Mouse (Mus musculus): ENCODE results near the gene Tlr9. TPM values are rescaled to one million over a fixed set of nuclear protein-coding genes. Genes with fewer than 3 reads are reported as not detected.
A peak's percentile ranks its signal among the peaks of the same experiment; 100 is the strongest.

Gene Tlr9
- total RNA-seq, 1 experiment from 2014 or later: 6.6 TPM

DNA sequence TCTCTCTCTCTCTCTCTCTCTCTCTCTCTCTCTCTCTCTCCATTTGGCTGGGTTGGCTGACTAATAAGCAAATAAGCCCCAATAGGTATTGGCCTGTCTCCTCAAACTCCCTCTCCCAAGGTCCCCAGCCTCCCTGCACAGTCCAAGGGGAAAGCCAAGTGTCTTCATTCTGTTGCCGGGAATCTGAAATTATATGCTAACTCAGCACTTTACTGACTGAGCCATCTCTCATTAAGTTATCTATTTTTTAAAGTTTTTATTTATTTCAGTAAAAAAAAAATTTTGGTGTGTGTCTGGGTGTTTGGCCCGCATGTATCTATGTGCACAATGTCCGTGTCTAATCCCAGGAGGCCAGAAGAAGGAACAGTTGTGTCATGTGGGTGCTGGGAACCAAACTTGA, 20.5 kb upstream of the Tlr9 start:
- no peak for ATAC-seq (replicated peaks; ENCODE audit: insufficient number of reproducible peaks, low FRiP score, low TSS enrichment, poor library complexity, severe bottlenecking)

DNA sequence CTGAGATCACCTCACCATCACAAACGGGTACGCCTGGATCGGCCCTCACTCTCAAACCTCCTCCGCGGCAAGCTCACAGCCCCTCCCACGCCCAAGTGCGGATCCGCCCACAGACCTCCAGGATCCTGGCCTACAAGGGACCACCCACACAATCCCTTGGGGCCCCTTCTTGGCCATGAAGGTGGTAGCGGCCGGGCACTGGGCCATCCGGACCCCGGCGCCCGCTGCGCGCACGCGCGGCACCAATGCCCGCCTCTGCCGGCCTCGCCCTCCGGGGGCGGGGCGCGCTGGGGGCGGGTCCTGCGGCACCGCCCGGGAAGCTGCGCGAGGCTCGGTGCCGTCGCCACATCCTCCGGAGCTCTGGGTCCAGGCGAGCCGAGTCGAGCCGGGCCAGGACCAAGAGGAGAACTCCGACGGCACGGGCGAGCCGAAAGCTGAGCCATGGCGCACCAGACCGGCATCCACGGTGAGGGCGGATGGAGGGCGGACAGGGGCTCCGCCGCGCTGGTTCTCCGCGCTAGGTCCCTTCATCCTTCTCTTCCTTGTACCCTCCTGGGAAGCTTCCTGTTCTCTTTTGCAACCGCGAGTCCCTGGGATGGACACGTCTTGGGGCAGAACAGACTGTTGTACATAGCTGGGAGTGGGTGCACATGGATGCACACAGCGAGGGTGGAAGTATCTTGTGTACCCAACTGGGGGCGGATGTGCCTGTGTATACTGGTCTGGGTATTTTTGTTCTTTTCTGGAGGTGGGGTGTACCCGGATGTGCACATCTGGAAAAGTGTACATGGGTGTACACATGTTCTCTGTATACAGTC, 19.4 kb upstream of the Tlr9 start, which contains the start of gene Twf2:
TSS of gene Twf2 (plus strand) at position 290 of the 818 bp plus-strand sequence.
- peak; percentile 46; the same call in 1 of the 2 replicates for ATAC-seq (replicated peaks; ENCODE audit: insufficient number of reproducible peaks, low FRiP score, low TSS enrichment, poor library complexity, severe bottlenecking)

DNA sequence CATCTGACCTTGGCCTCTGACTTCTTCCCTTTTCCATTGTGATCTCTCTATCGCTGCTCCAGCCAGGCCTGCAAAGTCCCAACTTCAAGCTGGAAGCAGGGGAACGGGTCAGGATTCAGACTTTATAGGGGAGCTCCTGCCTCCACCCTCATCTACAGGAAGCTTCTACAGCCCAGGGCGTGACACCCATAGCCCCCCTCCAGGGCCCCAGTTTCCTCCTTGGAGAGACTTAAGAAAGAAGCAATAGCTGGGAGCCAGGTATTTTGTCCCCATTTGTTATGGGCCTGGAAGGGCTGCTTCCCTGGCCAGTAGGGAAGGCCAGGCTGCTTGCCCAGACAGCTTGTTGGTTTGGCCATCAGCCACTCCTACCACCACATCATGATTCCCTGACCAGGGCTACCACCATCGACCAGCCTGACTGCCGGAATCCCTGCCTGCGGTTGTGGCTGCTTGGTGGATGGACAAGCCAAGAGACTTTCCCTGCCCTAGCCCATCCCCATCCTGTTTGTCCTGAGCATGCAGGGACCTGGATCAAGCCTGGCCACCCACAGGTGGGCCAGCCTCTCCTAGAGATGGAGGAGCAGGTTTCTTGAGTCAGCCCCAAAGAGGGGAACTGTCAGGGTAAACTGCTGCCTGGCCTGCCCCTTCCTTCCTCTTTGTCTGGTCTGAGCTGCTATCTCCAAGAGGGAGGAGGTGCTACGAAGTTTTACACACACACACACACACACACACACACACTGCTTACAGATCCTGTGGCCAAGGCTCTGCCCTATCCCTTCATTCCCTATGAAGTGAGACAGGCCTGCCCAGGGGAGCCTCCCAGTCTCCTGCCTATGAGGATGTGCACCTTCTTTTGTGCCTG, 18.2 kb upstream of the Tlr9 start:
- 0 out of 2 replicates have a peak, but pooled peaks have one; percentile 25 for ATAC-seq (replicated peaks; ENCODE audit: insufficient number of reproducible peaks, low FRiP score, low TSS enrichment, poor library complexity, severe bottlenecking)

DNA sequence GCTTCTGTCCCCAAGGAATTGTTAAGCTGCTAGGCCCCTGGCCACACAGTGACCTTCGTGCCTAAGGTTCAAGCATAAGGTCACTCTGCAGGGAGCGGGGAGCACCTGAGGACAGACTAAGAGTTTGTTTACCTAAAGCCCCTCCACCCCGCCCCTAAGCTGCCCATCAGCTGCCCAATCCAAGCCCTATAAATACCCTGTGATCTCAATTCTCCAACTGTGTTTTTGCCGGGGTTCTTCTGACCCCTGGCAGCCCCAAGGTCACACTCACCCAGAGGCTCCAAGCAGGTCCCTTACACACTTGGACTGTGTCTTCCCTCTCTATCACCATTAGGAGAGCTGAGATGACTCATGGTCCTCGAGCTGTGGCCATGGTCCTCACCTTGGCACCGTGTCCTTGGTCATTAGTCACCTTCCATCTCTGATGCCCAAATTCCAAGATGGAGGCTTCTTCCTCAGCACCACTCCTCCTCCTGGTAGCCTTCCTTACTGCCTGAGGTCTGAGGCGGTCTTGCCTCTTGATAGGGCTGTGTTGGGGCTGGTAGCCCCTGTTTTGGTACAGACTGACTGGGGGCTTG, 16.6 kb upstream of the Tlr9 start:
- ATAC-seq (replicated peaks; ENCODE audit: insufficient number of reproducible peaks, low FRiP score, low TSS enrichment, poor library complexity, severe bottlenecking): no peak

DNA sequence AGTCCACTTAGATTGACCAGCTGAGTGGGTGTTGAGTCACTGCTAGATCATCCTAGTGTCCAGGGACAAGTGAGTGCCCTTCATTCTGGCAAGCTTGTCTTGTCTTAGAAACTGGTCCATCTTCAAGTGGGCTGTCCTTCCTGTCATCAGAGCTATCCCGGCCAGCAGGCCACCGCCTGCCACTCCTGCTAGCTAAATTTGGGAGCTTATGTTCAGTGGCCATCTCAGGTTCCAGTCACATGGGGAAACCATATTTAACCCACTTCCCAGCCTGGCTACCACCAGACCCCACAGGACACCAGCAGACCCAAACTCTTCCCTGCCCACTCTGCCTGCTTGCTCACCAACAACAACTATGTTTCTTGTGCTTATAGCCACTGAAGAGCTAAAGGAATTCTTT, 15.9 kb upstream of the Tlr9 start:
- no peak for ATAC-seq (replicated peaks; ENCODE audit: insufficient number of reproducible peaks, low FRiP score, low TSS enrichment, poor library complexity, severe bottlenecking)

DNA sequence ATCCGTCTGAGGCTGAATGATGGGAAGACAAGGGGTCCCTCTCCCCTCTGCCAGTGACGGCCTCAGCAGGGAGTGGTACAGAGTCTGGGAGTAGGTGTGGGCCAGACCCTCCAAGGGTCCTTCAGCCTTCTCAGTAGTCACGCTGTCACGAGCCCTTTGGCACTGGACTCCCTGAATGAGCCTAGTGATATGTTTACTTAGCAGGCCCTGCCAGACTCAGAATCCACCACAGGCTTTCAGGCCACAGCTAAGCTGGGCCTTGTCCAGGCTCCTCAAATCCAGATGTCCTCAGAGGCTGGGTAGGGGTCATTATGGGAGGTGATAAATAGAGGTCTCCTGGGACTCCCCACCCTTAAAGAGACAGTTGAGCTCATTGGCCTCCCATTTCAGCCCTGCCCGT, 14.2 kb upstream of the Tlr9 start:
- no peak for ATAC-seq (replicated peaks; ENCODE audit: insufficient number of reproducible peaks, low FRiP score, low TSS enrichment, poor library complexity, severe bottlenecking)

DNA sequence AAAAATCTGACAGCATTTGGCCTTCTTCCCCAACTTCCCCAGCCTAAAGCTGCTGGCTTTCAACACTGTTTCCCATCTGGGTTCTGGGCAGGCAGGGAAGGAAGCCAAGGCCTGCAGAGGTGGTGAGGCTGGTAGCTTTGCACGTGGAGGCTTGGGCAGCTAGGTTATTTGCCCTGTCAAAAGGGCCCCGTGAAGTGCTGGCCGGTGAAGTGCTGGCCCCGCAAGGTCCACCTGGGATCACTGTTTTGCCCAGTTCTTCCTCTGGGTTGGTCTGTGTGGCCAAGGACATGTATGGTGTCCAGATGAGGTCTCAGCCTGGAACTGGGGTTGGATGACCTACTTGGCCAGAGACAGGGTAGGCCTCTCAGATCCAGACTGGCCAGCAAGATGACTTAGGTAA, 12.4 kb upstream of the Tlr9 start:
- ATAC-seq (replicated peaks; ENCODE audit: insufficient number of reproducible peaks, low FRiP score, low TSS enrichment, poor library complexity, severe bottlenecking): no peak

DNA sequence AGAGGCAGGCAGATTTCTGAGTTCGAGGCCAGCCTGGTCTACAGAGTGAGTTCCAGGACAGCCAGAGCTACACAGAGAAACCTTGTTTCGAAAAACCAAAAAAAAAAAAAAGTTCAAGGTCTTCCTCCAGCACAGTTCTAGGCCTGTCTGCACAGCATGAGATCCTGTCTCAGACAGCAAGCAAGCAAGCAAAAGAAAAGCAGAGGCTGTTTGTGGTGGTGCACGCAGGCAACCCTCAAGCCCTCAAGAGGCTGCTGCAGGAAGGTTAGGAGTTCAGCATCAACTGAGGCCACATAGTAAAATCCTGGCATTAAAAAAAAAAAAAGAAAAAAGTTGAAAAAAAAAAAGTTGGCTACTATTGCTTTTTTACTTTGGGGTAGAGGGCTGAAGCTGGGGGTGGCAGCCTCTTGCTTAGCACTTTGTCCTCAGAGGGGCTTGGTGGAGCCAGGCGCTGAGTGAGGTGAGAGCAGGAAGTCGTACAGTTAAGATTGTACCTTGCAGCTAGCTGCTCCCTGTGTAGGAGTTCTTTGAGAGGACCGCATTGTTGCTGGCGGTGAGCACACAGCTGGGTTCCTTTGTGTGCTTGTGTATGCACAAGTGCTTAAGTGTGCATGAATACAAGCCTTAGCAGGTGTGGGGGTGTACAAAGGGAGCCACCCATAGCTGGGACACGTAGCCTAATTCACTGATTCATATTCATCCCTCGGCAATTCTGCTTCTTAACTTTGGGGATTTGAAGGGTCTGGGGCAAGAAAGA, 11.4 kb upstream of the Tlr9 start:
- no peak for ATAC-seq (replicated peaks; ENCODE audit: insufficient number of reproducible peaks, low FRiP score, low TSS enrichment, poor library complexity, severe bottlenecking)

DNA sequence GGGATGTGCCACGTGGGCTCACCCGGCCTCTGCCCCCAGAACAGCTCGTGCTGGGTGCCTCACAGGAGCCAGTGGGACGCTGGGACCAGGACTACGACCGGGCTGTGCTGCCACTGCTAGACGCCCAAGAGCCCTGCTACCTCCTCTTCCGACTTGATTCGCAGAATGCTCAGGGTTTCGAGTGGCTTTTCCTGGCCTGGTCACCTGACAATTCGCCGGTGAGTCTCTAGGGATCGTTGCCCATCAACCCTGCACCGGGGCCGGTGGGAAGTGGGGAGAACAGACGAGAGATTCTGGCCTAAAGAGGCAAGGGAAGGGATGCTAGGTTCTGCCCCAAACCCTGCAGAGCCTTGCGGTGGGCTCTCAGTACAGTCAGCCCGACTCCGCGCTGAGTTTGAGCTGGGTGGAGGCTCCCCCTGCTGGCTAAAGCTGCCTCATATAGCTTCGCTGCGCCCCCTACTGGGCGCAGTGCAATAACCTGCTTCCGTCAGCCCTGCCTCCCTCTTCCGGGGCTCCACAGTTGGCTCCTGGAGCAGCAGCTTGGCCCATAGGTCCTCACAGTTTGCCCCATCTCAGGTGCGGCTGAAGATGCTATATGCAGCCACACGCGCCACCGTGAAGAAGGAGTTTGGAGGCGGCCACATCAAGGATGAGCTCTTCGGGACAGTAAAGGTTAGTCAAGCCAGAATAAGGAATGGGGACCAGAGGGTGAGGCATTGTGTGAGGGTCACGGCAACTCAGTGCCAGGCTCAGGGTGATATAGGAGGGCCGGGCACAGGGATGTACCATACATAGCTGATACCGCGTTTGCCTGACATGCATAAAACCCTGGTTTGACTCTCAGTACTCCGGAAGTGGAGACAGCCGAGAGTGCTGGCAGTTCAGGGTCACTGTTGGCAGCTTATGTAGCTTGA, 10.5 kb upstream of the Tlr9 start:
- ATAC-seq (replicated peaks; ENCODE audit: insufficient number of reproducible peaks, low FRiP score, low TSS enrichment, poor library complexity, severe bottlenecking): peak; percentile 87

DNA sequence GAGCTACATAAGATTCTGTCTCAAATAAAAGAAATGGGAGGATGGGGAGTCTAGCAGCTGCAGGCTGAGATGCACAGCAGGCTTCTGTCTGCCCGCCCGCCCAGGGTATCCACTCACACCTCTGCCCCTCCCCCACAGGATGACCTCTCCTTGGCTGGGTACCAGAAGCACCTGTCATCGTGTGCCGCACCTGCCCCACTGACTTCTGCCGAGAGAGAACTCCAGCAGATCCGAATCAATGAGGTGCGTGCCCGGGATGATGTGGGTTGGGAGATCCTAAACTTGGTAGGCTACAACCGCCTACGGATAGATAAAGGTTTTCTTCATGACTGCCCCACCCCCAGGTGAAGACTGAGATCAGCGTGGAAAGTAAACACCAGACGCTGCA, 9.8 kb upstream of the Tlr9 start:
- no peak for ATAC-seq (replicated peaks; ENCODE audit: insufficient number of reproducible peaks, low FRiP score, low TSS enrichment, poor library complexity, severe bottlenecking)

DNA sequence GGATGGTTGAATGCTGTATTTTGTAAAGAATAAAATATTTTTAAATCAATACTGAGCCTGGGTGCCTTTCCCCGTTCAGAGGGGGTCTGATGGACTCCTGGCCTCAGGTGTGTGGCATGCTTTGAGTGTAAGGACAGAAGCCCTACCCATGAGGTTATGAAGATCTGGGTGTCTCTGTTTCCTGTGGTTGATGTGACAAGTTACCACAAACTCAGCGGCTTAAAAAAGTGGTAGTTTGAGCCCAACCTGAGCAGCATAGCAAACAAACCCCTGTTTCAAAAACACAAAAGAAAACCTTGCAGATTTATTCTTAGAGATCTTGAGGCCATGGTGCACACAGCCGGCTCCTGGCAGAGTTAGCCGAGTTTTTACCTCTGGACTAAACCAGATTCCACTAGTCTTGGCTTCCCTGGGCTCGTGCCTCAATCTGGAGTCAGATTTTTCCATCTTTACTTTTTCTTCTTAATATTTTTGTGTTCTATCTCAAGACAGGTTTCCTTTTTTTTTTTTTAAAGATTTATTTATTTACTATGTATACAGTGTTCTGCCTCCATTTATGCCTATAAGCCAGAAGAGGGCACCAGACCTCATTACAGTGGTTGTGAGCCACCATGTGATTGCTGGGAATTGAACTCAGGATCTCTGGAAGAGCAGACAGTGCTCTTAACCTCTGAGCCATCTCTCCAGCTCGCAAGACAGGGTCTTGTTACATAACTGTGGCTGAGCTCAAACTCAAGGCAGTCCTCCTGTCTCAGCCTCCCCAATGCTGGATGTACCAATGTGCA, 6.9 kb upstream of the Tlr9 start:
- no peak for ATAC-seq (replicated peaks; ENCODE audit: insufficient number of reproducible peaks, low FRiP score, low TSS enrichment, poor library complexity, severe bottlenecking)

DNA sequence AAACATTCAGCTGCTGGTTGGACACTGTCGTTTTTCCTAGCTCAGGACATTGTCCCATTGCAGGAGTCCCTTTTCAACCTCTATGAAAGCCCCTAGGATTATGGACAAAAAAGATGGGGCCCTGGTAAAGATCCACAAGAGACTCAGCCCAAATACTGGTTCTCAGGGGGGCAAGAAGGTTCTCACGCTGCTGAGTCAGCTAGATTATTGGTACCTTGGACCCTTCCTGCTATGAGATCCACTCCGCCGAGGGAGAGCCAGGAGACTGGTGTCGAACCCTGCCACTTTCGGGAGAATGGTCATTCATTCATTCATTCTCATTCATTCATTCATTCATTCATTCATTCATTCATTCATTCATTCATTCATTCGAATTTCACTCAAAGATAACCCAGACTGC, 5.4 kb upstream of the Tlr9 start:
- no peak for ATAC-seq (replicated peaks; ENCODE audit: insufficient number of reproducible peaks, low FRiP score, low TSS enrichment, poor library complexity, severe bottlenecking)

DNA sequence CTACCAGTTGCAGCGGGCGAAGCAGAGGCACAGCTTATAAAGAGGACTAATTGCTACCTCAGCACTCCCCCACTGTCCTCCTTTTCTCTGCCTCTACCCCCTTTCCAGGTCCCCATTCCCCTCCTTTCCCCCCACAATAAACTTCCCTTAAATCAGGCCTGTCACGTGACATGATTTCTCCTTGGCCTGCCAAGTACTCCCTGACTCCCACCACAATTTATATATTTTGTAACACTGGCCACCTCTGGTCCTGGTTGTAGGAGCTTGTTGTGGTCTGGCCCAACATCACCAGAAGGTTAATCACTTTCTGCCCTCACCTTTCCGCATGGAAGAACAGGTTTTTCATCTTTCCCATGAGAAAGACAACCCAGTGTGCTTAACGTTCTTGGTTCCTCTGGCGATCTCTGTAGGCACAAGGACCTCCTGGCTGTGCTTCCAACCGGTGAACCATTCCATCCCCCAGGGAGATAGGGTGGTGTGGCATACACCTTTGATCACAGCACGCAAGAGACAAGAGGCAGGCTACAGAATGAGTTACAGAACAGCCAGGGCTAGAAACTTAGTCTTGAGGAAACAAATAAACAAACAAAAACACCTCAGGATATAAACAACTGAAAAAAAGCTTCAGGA, 1.4 kb upstream of the Tlr9 start:
- ATAC-seq (replicated peaks; ENCODE audit: insufficient number of reproducible peaks, low FRiP score, low TSS enrichment, poor library complexity, severe bottlenecking): no peak

DNA sequence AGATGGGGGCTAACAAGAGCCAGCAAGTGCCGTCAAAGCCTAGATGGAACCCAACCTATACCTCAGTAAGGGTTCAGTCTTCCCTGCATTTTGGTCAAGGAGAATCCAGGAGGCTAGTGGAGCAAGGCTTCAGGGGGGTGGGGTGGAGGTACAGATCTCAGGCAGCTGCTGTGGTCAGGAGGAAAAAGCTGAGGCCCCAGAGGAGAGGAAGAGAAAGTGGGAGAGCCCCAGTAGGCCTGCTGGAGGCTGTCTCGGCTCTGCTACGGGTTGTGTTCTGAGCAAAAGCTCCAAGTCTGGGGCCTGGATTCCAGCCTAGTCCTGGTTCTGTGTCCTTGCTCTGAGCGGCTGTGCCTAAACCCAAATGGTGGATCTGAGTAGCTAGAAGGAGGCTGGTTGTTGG, 596 bp downstream of the Tlr9 start:
- 0 out of 2 replicates have a peak, but pooled peaks have one; percentile 37 for ATAC-seq (replicated peaks; ENCODE audit: insufficient number of reproducible peaks, low FRiP score, low TSS enrichment, poor library complexity, severe bottlenecking)

DNA sequence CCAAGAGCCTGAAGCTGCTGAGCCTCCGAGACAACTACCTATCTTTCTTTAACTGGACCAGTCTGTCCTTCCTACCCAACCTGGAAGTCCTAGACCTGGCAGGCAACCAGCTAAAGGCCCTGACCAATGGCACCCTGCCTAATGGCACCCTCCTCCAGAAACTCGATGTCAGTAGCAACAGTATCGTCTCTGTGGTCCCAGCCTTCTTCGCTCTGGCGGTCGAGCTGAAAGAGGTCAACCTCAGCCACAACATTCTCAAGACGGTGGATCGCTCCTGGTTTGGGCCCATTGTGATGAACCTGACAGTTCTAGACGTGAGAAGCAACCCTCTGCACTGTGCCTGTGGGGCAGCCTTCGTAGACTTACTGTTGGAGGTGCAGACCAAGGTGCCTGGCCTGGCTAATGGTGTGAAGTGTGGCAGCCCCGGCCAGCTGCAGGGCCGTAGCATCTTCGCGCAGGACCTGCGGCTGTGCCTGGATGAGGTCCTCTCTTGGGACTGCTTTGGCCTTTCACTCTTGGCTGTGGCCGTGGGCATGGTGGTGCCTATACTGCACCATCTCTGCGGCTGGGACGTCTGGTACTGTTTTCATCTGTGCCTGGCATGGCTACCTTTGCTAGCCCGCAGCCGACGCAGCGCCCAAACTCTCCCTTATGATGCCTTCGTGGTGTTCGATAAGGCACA, 3.2 kb downstream of the Tlr9 start:
- ATAC-seq (replicated peaks; ENCODE audit: insufficient number of reproducible peaks, low FRiP score, low TSS enrichment, poor library complexity, severe bottlenecking): no peak

DNA sequence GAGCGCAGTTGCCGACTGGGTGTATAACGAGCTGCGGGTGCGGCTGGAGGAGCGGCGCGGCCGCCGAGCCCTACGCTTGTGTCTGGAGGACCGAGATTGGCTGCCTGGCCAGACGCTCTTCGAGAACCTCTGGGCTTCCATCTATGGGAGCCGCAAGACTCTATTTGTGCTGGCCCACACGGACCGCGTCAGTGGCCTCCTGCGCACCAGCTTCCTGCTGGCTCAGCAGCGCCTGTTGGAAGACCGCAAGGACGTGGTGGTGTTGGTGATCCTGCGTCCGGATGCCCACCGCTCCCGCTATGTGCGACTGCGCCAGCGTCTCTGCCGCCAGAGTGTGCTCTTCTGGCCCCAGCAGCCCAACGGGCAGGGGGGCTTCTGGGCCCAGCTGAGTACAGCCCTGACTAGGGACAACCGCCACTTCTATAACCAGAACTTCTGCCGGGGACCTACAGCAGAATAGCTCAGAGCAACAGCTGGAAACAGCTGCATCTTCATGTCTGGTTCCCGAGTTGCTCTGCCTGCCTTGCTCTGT, 3.8 kb downstream of the Tlr9 start:
- no peak for ATAC-seq (replicated peaks; ENCODE audit: insufficient number of reproducible peaks, low FRiP score, low TSS enrichment, poor library complexity, severe bottlenecking)

Data from monocyte, adult 5-6 weeks (primary cell).